Mouse (Mus musculus) ES-Bruce4 (cell line): Measurements from ENCODE around the gene Gabrd.

Experiments used
- CTCF ChIP-seq: IDR thresholded peaks from one replicate; pipeline ENCODE4 v1.8.1; 2011; ENCODE audit warnings: low read depth, low read length
- EP300 ChIP-seq: IDR thresholded peaks from 2 replicates; pipeline ENCODE4 v1.6.1; 2011; ENCODE audit warnings: low read depth, low read length; ENCODE audit not compliant: insufficient read depth

DNA sequence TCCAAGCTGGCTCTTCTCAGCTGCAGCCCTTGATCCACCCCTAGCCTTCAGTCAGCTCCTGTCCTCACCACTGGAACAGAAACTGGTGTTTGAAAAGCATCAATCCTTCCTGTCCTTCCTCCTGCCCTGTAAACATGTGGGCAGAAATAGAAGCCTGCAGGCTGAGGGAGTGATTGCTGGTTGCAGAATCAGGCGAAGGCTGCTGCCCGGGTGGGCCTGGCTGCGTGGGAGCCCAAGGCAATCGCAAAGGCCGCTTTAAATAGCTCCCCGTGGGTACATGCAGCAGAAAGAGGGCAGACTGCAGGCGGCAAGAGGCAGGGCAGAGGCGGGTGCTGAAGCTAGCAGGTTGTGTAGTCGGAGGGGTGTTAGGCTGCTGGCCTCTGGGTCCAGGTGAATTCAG is 15.2 kb downstream of the Gabrd start:
- TF ChIP-seq CTCF (no peak), EP300 (no peak)
